Comparison of ENCODE assay signal across 13 mouse cellular contexts in genomic region chr8:125287841-125288341, GRCm38 (mm10).
A peak's percentile ranks its signal among the peaks of the same experiment; 100 is the strongest.
DNase-seq lines count a peak whose midpoint lies in the region; ATAC-seq and TF ChIP-seq lines count a peak whose summit lies in the region.
"Had no signal": no experiment of that assay in that cellular context is flagged by ENCODE, and none has a peak within 500 bp of the region (broad histone marks: within the 10 kb centered on the region; RNA-seq: fewer than 3 reads in every experiment).

No protein-coding gene starts in this region.

- H3K4me2 ChIP-seq in kidney, embryonic 14.5 days (replicated peaks; ENCODE audit: low read depth, low read length): no peak overlapping the region
- no peak overlapping the region for H3K4me2 ChIP-seq in heart, embryonic 12.5 days
- H3K4me2 ChIP-seq in limb, embryonic 15.5 days: no peak overlapping the region
- H3K4me2 ChIP-seq: lung, embryonic 14.5 days; neural tube, embryonic 13.5 days had no signal

- no peak for TF ChIP-seq CTCF in bone marrow macrophage, adult 2 months (IDR thresholded peaks at IDR 0.05; ENCODE audit: low read depth, low read length)
- TF ChIP-seq CTCF in thymus, adult 2 months (IDR thresholded peaks at IDR 0.05; ENCODE audit: borderline replicate concordance, control insufficient read depth, extremely low read depth, insufficient read depth, low read length, poor library complexity): no peak

- no peaks in the 10 kb centered on the region for H3K9me3 ChIP-seq in kidney, embryonic 14.5 days (ENCODE audit: control insufficient read depth, low read length)
- no peaks in the 10 kb centered on the region for H3K9me3 ChIP-seq in heart, embryonic 12.5 days (replicated peaks)
- no peaks in the 10 kb centered on the region for H3K9me3 ChIP-seq in limb, embryonic 15.5 days
- H3K9me3 ChIP-seq: neural tube, embryonic 13.5 days had no signal

- no peak overlapping the region for H3K4me3 ChIP-seq in kidney, embryonic 14.5 days (ENCODE audit: low read length)
- no peak overlapping the region; the same call in 1 of the 2 replicates for H3K4me3 ChIP-seq in bone marrow macrophage, adult 2 months (ENCODE audit: insufficient read depth, low read length)
- no peak overlapping the region for H3K4me3 ChIP-seq in heart, embryonic 12.5 days
- H3K4me3 ChIP-seq in limb, embryonic 15.5 days: no peak overlapping the region
- H3K4me3 ChIP-seq in thymus, adult 2 months (ENCODE audit: control insufficient read depth, insufficient read depth, low read length): no peak overlapping the region
- H3K4me3 ChIP-seq: layer of hippocampus, adult 2 months; left cerebral cortex, adult 2 months; megakaryocyte, embryonic 14.5 days; neural tube, embryonic 13.5 days had no signal

- TF ChIP-seq POLR2A in bone marrow macrophage, adult 2 months (IDR thresholded peaks at IDR 0.05; ENCODE audit: borderline replicate concordance, low read depth, low read length): no peak
- TF ChIP-seq POLR2A in thymus, adult 2 months (IDR thresholded peaks at IDR 0.05; ENCODE audit: control insufficient read depth, extremely low read depth, insufficient read depth, low read length, poor library complexity): no peak

- ATAC-seq in kidney, embryonic 14.5 days (ENCODE audit: low FRiP score, low TSS enrichment): no peak
- ATAC-seq in heart, embryonic 12.5 days (ENCODE audit: insufficient number of reproducible peaks, low FRiP score): peak; percentile 31
- no peak for ATAC-seq in limb, embryonic 15.5 days (ENCODE audit: insufficient number of reproducible peaks, low FRiP score, low TSS enrichment, low read depth)

- no peak overlapping the region for H3K9ac ChIP-seq in kidney, embryonic 14.5 days (ENCODE audit: low read depth, low read length)
- no peak overlapping the region for H3K9ac ChIP-seq in heart, embryonic 12.5 days
- H3K9ac ChIP-seq in limb, embryonic 15.5 days: no peak overlapping the region
- H3K9ac ChIP-seq: lung, embryonic 14.5 days; neural tube, embryonic 13.5 days had no signal

- 42% methylated on average over 7 of the region's 7 CpGs for WGBS in kidney, embryonic 14.5 days
- 13% methylated on average over 7 of the region's 7 CpGs for WGBS in heart, embryonic 12.5 days
- WGBS in limb, embryonic 15.5 days: 34% methylated on average over 7 of the region's 7 CpGs
- WGBS in thymus, adult 2 months: 79% methylated on average over 7 of the region's 7 CpGs

- peaks cover 21% of the 10 kb centered on the region for H3K4me1 ChIP-seq in kidney, embryonic 14.5 days (ENCODE audit: control insufficient read depth, insufficient read depth, low read length)
- peaks cover 34% of the 10 kb centered on the region for H3K4me1 ChIP-seq in bone marrow macrophage, adult 2 months (ENCODE audit: control insufficient read depth, insufficient read depth, low read length)
- H3K4me1 ChIP-seq in heart, embryonic 12.5 days (replicated peaks): peaks cover 72% of the 10 kb centered on the region
- H3K4me1 ChIP-seq in limb, embryonic 15.5 days: peaks cover 40% of the 10 kb centered on the region
- peaks cover 5% of the 10 kb centered on the region for H3K4me1 ChIP-seq in thymus, adult 2 months (replicated peaks; ENCODE audit: control insufficient read depth, insufficient read depth, low read length)
- H3K4me1 ChIP-seq: megakaryocyte, embryonic 14.5 days had no signal

- H3K27ac ChIP-seq in kidney, embryonic 14.5 days (ENCODE audit: low read depth, low read length): peak overlapping the region; percentile 51; the same call in 1 of the 2 replicates
- H3K27ac ChIP-seq in bone marrow macrophage, adult 2 months (ENCODE audit: insufficient read depth, low read depth, low read length): peak overlapping the region; percentile 41
- H3K27ac ChIP-seq in heart, embryonic 12.5 days (ENCODE audit: poor library complexity, severe bottlenecking): peak overlapping the region; percentile 69
- H3K27ac ChIP-seq in limb, embryonic 15.5 days: 0 out of 2 replicates have a peak overlapping the region, but pooled peaks have one; percentile 22
- no peak overlapping the region for H3K27ac ChIP-seq in thymus, adult 2 months (ENCODE audit: control insufficient read depth, insufficient read depth, low read length)
- H3K27ac ChIP-seq: layer of hippocampus, adult 2 months; left cerebral cortex, adult 2 months; neural tube, embryonic 13.5 days had no signal

- no peak for DNase-seq in kidney, postnatal 25 days
- no peak for DNase-seq in spleen, adult 18-20 months
- DNase-seq in thymus, adult 2 months: no peak
- DNase-seq: cerebellum, adult 9-11 months; lung, embryonic 14.5 days had no signal

- no peaks in the 10 kb centered on the region for H3K27me3 ChIP-seq in kidney, embryonic 14.5 days (ENCODE audit: control insufficient read depth, insufficient read depth, low read length)
- no peaks in the 10 kb centered on the region for H3K27me3 ChIP-seq in heart, embryonic 12.5 days (replicated peaks)
- no peaks in the 10 kb centered on the region for H3K27me3 ChIP-seq in limb, embryonic 15.5 days
- H3K27me3 ChIP-seq in thymus, adult 2 months (ENCODE audit: control insufficient read depth, insufficient read depth, low read length): no peaks in the 10 kb centered on the region
- H3K27me3 ChIP-seq: megakaryocyte, embryonic 14.5 days; neural tube, embryonic 13.5 days had no signal

- H3K36me3 ChIP-seq in kidney, embryonic 14.5 days (ENCODE audit: control insufficient read depth, insufficient read depth, low read length): no peaks in the 10 kb centered on the region
- H3K36me3 ChIP-seq in heart, embryonic 12.5 days: no peaks in the 10 kb centered on the region
- no peaks in the 10 kb centered on the region for H3K36me3 ChIP-seq in limb, embryonic 15.5 days
- H3K36me3 ChIP-seq in thymus, adult 2 months (ENCODE audit: control insufficient read depth, insufficient read depth, low read length): no peaks in the 10 kb centered on the region
- H3K36me3 ChIP-seq: neural tube, embryonic 13.5 days had no signal
